Mouse (Mus musculus) splenic B cell, adult 2 months (primary cell): ENCODE data around the gene Tuba1b.
A peak's percentile ranks its signal among the peaks of the same experiment; 100 is the strongest.
"Not testable (repeated sequence)": the region's sequence is repeated elsewhere in the genome, so short reads cannot be mapped to it uniquely, and the experiment has no call there.

Experiments
- DNase-seq: peaks from one replicate; pipeline ENCODE4 v3.0.0-alpha.2; 2011; ENCODE audit warnings: low read depth, low spot score
- H3K27me3 ChIP-seq: 2 replicates; pipeline ENCODE4 v1.6.1; 2012; ENCODE audit warnings: mild to moderate bottlenecking, low read length, moderate library complexity, mixed read lengths; ENCODE audit not compliant: control insufficient read depth, poor library complexity, insufficient read depth, severe bottlenecking
- H3K36me3 ChIP-seq: 2 replicates; pipeline ENCODE4 v1.6.1; 2012; ENCODE audit warnings: mild to moderate bottlenecking, low read length, moderate library complexity, mixed read lengths; ENCODE audit not compliant: control insufficient read depth, poor library complexity, insufficient read depth, severe bottlenecking

Gene Tuba1b

DNA sequence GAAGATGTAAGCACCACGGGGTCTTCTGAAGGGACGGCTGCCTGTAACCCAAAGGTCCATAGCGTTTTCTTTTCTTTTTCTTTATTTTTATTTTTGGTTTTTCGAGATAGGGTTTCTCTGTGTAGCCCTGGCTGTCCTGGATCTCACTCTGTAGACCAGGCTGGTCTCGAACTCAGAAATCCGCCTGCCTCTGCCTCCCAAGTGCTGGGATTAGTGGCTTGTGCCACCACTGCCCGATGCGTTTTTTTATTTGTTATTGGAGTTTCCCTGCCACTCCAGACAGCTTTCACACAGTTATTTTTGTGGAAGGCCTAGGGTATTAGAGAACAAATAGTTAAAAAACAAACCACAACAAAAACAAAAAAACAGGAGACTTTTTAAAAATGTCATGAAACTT, 15.9 kb downstream of the Tuba1b start:
- H3K27me3 ChIP-seq, DNase-seq, H3K36me3 ChIP-seq: not testable (repeated sequence)

DNA sequence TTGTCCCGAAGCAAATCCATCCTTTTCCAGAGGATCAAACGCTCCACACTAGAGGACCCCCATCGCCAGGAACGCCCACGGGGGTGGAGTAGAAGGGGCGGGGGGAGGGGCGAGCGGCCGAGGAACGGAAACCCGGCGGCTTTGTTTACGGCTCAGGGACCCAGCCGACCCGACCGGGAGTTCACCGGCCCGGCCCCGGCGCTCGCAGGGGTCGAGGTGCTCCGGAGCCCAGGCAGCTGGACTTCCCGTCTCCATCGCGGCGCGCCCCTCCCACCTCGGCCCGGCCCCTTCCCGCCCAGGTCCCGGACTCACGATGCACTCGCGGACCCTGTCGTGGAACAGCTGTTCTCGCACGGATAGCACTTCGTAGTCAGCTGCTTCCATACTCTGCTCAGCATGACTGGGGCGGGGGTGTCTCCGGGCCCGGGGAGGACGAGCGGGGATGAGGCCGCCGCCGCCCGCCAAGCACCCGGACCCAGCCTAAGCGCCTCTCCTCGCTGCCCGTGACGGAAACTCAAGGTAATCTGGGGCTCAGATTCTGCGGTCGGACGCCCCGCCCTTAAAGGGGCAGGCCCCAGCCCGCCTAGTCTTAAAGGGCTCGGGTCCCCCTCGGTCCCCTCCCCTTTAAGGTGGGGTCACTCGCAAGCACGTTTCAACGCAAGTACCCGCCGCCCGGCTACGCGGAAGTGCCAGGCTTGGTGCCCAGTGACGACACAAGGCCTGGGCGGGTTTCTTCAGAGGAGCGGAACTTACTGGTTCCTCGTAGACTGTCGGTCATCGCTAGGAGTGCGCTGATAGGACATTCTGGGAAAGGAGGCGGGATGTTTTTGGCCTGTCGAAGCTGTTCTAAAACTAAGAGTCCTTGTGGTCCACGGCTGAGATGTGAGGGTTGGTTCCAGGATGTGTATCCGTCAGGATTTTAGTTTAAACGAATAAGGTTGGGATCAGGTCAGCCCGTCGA, 16.5 kb downstream of the Tuba1b start, which contains the start of gene Lmbr1l:
Lmbr1l (minus strand) TSS at position 694 of the 961 bp plus-strand sequence.
- Histone ChIP-seq H3K36me3 (peaks cover 1% of the 10 kb centered on the region), H3K27me3 (no peaks in the 10 kb centered on the region)
- peak; percentile 99 for DNase-seq

DNA sequence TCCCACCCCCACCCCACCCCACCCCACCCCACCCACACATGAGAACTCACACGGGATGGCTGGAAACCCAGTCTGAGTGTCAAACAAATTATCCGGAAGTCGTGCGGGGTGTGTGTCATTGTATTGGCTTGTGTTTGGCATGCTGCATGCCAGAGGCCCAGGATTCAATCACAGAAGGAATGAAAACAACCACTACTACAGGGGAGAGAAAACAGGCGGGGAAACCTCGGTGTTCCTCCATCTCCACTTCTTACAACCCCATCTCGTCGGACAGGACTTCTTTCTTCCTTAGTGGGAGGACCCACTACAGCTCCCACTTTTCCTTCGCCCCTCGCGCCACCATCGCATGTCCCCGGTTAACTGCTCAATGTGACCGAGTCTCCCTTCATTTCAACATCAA, 17.3 kb downstream of the Tuba1b start:
- peak; percentile 20 for DNase-seq
- Histone ChIP-seq H3K36me3 (peaks cover 1% of the 10 kb centered on the region), H3K27me3 (no peaks in the 10 kb centered on the region)

DNA sequence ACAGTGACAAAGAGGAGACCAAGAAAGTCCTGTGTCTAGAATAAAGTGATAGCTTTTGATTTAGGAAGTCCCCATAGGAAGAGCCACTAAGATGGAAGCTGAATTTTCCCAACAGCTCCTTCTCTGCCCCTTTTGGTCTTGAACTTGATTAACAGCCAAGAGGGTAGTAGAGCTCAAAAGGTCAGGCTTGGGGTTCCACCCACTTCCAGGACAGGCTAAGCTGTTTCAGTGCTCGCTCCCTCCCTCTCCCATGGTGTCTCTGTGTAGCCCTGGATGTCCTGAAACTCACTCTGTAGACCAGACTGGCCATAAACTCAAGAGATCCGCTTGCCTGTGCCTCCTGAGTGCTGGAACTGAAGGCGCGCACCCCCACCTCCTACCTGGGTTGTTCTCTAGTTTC, 18.3 kb downstream of the Tuba1b start:
- H3K27me3 ChIP-seq, result no peaks in the 10 kb centered on the region
- DNase-seq, result no peak
- H3K36me3 ChIP-seq, result peaks cover 3% of the 10 kb centered on the region

DNA sequence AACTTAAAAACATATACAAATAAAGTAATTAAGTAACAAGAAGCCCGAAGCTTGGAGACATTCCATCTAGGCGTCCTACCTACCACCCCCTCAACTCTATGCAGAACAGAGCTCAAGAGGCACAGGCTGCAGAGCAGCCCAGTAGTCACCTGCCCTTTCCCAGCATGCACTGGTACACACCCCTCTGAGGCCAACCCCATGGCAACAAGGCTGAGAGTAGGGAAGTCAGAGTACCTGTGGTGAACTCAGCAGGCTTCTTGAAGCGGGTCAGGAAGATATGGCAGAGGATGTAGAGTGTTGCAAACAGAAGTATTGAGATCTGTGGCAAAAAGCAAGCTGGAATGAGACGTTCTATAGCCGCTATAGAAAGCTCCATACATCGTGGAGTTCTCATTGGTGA, 19.5 kb downstream of the Tuba1b start:
- DNase-seq, result peak; percentile 25
- H3K27me3 ChIP-seq, result no peaks in the 10 kb centered on the region
- H3K36me3 ChIP-seq, result peaks cover 5% of the 10 kb centered on the region

DNA sequence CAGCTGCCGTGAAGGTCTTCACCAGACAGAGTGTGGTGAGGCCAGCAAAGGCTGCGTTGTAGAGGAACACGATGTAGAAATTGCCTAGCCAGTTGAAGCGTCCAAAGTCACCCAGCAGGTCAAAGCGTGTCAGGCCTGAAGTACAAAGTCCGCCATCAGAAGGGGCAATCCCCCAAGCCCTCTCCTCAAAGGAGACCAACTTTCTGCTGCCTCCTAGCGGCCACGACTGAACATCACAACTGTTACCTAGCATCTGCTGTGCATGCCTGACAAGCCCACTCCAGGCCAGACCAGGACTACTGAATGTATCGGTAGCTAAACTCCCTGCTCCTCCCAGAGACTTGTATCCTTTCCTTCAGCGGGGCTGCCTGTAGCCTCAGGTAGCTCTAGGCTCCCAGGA, 29.7 kb downstream of the Tuba1b start:
- H3K36me3 ChIP-seq, result peaks cover 6% of the 10 kb centered on the region
- H3K27me3 ChIP-seq, result no peaks in the 10 kb centered on the region; the same call in 1 of the 2 replicates
- DNase-seq, result peak; percentile 65

DNA sequence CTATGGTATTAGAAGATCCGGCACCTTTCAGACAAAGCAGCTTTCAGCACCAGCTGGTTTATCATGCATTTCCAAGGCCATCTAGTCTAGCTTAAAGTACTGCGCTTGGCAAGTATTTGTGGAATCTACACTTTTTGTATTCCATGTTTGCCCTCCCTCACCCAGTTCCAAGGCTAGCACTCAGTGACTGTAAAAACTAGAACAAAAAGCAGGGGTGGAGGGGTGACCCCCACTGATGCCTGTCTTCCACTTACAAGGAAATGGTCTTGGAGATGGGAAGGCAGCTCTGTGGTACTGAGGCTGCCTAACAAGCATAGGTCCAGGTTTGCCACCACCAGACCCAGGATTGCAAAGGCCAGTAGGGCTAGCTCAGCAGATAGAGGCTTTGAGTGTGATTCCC, 31.8 kb downstream of the Tuba1b start:
- H3K36me3 ChIP-seq, result peaks cover 4% of the 10 kb centered on the region
- no peaks in the 10 kb centered on the region; the same call in 1 of the 2 replicates for H3K27me3 ChIP-seq
- no peak for DNase-seq

DNA sequence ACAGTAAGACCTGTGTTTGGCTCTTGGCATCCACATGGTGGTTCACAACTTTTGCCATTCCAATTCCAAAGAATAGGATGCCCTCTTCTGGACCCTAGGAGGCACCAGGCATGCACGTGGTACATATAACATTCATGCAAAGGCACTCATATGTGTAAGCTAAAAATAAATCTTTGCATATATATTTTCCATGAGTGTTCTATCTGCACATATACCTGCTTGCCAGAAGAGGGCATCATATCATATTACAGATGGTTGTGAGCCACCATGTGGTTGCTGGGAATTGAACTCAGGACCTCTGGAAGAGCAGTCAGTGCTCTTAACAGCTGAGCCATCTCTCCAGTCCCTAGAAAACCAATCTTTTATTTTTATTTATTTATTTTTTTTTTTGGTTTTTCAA, 32.8 kb downstream of the Tuba1b start:
- peaks cover 4% of the 10 kb centered on the region; the same call in 1 of the 2 replicates for H3K36me3 ChIP-seq
- H3K27me3 ChIP-seq, result no peaks in the 10 kb centered on the region; the same call in 1 of the 2 replicates
- no peak for DNase-seq

DNA sequence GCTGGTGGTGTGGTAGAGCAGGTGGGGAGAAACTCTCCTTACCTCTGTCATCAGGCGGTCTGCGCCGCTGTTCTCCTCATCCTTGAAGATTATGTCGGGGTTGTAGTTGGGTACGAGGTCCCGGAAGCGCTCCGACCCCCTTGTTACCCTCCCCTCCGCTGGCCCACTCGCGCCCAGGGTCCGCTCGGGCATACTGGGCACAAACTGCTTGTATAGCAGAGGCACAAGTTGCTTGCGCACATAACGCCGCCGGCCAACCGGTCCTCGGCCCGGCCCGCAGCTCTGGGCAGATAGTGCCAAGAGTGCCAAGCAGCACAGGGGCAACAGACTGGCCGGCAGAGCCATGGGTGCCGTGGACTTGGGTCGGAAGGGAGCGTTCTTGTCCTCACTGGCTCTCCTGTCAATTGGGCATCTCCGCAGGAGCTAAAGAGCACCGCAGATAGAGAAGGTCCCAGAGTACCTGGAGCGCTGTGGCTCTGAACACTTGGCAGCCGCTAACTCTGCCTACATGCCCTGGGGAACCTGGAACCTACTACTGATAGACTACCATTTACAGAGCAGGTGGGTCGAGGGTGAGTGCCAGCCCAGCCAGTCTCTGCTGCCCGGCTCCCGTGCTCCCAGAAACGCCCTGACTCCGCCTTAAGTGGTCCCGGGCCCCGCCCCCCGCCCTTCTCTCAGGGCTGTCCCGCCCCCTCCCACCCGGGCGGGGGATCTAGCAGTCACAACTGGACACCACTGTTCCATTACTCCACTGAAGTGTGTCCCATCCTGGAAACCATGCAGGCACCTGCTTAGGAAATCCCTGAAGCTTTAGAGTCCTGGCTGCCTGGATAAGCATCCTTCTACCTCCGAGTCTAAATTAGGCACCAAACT, 36.2 kb downstream of the Tuba1b start, which contains the start of gene Dhh:
Dhh (minus strand) TSS at position 613 of the 873 bp plus-strand sequence.
- DNase-seq, result no peak
- no peaks in the 10 kb centered on the region for H3K36me3 ChIP-seq
- H3K27me3 ChIP-seq, result peaks cover 2% of the 10 kb centered on the region; the same call in 1 of the 2 replicates

DNA sequence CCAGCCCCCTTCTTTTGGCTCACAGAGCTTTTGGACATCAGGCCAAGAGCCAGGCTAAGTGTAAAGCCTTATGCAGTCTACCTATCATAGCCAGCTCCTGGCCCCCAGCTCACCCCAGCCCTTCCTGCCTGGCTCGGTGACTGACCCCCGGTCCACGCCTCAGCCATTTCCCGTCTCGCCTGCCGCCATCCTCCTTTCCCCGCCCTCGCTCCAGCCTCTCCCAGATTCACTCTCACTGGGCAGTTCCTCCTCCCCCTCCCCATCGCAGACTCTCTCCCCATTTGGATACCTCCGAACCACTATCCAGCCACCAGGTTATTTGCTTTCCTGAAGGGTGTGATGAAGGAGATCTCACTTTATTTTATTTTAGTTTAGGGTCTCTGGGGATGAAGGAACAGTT, 36.9 kb downstream of the Tuba1b start:
- peaks cover 2% of the 10 kb centered on the region; the same call in 1 of the 2 replicates for H3K27me3 ChIP-seq
- no peaks in the 10 kb centered on the region for H3K36me3 ChIP-seq
- no peak for DNase-seq

DNA sequence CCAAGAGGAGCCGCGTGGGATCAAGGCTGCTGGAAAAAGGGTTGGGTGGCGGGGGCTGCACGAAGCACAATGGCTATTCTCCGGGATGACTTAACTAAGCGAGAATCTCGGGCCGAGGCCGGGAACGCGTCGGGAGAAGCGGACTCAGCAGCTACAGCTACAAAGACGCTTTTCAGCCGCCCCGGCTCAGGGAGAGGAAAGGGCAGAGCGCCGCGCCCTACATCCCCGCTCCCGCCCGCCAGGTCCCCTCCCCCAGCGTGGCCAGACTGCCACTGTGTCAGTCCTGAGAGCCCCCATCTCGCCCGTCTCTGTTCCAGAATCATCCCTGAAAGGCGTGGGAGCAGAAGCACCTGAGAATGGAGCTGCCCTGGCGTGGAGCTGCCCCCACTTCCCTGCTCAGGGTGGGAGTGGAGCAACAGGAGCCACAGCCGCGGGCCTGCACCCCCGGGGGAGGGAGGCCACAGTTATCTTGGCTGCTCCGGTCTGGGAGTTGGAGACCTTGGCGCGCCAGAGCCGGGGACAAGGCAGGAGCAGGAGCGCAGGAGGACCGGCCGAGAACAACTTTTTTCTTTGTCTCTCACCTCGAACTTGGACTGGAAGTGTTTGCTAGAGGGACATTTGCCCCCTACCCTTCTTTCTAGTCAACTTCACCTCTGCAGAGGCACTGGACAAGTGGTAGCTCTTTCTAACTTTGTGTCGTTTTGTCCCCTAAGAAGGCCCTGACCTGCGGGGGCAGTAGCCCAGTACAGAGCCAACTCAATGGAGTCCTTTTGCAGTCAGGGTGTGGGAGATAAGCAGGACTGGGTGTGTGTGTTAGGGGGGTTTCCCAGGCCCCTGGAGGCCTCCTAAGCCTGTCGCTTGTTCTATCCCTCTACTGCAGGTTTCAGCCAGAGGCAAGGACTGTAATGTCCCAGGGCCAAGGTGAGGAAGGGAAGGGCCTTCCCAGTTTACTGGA, 38.5 kb downstream of the Tuba1b start:
- Histone ChIP-seq H3K36me3 (no peaks in the 10 kb centered on the region), H3K27me3 (peaks cover 2% of the 10 kb centered on the region; the same call in 1 of the 2 replicates)
- DNase-seq, result no peak

DNA sequence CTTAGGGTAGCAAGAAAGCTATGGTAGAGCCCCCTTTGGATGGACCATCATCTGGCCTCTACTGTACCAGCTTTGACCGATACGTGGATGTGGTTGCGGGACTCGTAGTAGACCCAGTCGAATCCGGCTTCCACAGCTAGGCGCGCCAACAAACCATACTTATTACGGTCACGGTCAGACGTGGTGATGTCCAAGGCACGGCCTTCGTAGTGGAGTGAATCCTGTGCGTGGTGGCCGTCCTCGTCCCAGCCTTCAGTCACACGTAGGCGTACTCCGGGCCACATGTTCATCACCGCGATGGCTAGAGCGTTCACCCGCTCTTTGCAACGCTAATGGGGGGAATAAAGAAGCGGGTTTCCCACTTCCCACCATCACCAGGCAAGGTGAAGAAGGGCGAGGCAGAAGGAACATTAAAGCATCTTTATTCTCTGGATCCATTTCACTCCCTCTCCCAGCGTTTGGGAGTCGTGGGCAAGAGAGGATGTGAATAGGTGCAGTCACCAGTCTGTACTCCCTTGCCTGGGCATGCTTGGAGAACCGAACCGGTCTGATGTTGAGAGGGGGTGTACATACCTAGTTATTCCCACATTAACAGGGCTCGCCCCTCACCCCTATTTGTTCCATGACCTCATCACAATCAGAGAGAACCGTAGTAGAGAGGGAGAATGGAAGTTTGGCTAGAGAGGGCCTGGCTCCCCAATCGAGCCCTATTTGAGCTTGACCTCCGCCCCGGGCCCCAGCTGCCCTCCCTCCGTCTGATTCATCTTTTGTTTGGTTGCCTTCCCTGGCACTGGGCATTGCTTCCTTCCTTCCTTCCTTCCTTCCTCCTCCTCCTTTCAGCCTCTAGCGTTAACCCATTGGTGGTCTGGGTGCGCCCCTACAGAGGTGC, 39.4 kb downstream of the Tuba1b start:
- Histone ChIP-seq H3K27me3 (peaks cover 2% of the 10 kb centered on the region; the same call in 1 of the 2 replicates), H3K36me3 (no peaks in the 10 kb centered on the region)
- no peak for DNase-seq
